Mouse (Mus musculus) adrenal gland, adult 2 months (tissue): ENCODE measurements around the gene Jade2. TPM values are rescaled to one million over a fixed set of nuclear protein-coding genes. Genes with fewer than 3 reads are reported as not detected.

Experiments
- DNase-seq: peaks from one replicate; pipeline ENCODE4 v3.0.0; 2021
- long read RNA-seq: library from polyadenylated mRNA; stranded (forward); transcript quantifications from one replicate; pipeline ENCODE4 v2.0.0, GENCODE M21; 2021
- polyA plus RNA-seq: library from polyadenylated mRNA; depleted of rRNA; stranded (reverse); fragments of >200 nt; gene quantifications from 2 replicates; pipeline ENCODE4 v1.2.3, GENCODE M21; 2012; rRNA removed
- total RNA-seq, 2 experiments: library from RNA; stranded (reverse); gene quantifications; 2 replicates each; pipeline ENCODE4 v1.2.3; 2021

Jade2 gene
- total RNA-seq (10 to 100 TPM; 13.7 to 21.8 TPM), polyA plus RNA-seq (12.8 and 13.0 TPM in 2 replicates)
- long read RNA-seq, partial matches to known transcripts, result 0 of 8 reads
- long read RNA-seq, other reads (novel, unspliced or antisense), result 8 of 8 reads

GRCm38 (mm10) chr11:51857081-51857671, at the start of gene Jade2:
Jade2 (minus strand) TSS chr11:51857653.
- DNase-seq, result peak; percentile 80

- no peak for DNase-seq
These were observed 46.8 kb upstream of the Jade2 start for GRCm38 (mm10) chr11:51904224-51904623.

- no peak for DNase-seq
These were observed 42.2 kb upstream of the Jade2 start for GRCm38 (mm10) chr11:51899691-51900090.

- DNase-seq, result no peak
These were observed 41.0 kb upstream of the Jade2 start for GRCm38 (mm10) chr11:51898326-51899080.

GRCm38 (mm10) chr11:51897311-51897710, 39.9 kb upstream of the Jade2 start:
- DNase-seq, result no peak

GRCm38 (mm10) chr11:51896012-51896411, 38.6 kb upstream of the Jade2 start:
- no peak for DNase-seq

- no peak for DNase-seq
These were observed 28.2 kb upstream of the Jade2 start for GRCm38 (mm10) chr11:51885681-51886080.

- DNase-seq, result peak; percentile 21
These were observed 26.6 kb upstream of the Jade2 start for GRCm38 (mm10) chr11:51884092-51884491.

GRCm38 (mm10) chr11:51883670-51884069, 26.2 kb upstream of the Jade2 start:
- DNase-seq, result peak; percentile 62

GRCm38 (mm10) chr11:51881776-51882175, 24.3 kb upstream of the Jade2 start:
- no peak for DNase-seq

- DNase-seq, result no peak
These were observed 23.7 kb upstream of the Jade2 start for GRCm38 (mm10) chr11:51881041-51881730.

GRCm38 (mm10) chr11:51876943-51877344, 19.5 kb upstream of the Jade2 start:
- peak; percentile 79 for DNase-seq

- no peak for DNase-seq
These were observed 18.3 kb upstream of the Jade2 start for GRCm38 (mm10) chr11:51875792-51876195.

GRCm38 (mm10) chr11:51875086-51875485, 17.6 kb upstream of the Jade2 start:
- peak; percentile 51 for DNase-seq

GRCm38 (mm10) chr11:51874266-51875036, 17.0 kb upstream of the Jade2 start:
- DNase-seq, result peak; percentile 91

- DNase-seq, result no peak
These were observed 15.7 kb upstream of the Jade2 start for GRCm38 (mm10) chr11:51873141-51873540.

- DNase-seq, result no peak
These were observed 9.8 kb upstream of the Jade2 start for GRCm38 (mm10) chr11:51867261-51867660.

GRCm38 (mm10) chr11:51866020-51866419, 8.6 kb upstream of the Jade2 start:
- peak; percentile 50 for DNase-seq

GRCm38 (mm10) chr11:51860666-51861065, 3.2 kb upstream of the Jade2 start:
- DNase-seq, result peak; percentile 22

GRCm38 (mm10) chr11:51859561-51859960, 2.1 kb upstream of the Jade2 start:
- peak; percentile 58 for DNase-seq

- peak; percentile 93 for DNase-seq
These were observed 1.1 kb upstream of the Jade2 start for GRCm38 (mm10) chr11:51858528-51859051.
